Mouse (Mus musculus) liver, embryonic 15.5 days (tissue): ENCODE data around the gene Catip. TPM values are rescaled to one million over a fixed set of nuclear protein-coding genes. Genes with fewer than 3 reads are reported as not detected.
A peak's percentile ranks its signal among the peaks of the same experiment; 100 is the strongest.

ENCODE experiments used
- ATAC-seq: fragments of 200-750 bp; cut with Nextera tagmentation; 2 replicates; pipeline ENCODE4 v1.8.0; 2017; ENCODE audit warnings: moderate number of reproducible peaks, mild to moderate bottlenecking, moderate library complexity; ENCODE audit not compliant: insufficient read depth
- H3K27ac ChIP-seq: fragments of 300-500 bp; sonication (generic); replicated peaks from 2 replicates; pipeline ENCODE4 v1.5.1; 2015; ENCODE audit warnings: mild to moderate bottlenecking, inconsistent platforms
- H3K27me3 ChIP-seq: fragments of 300-500 bp; sonication (generic); 2 replicates; pipeline ENCODE4 v1.6.1; 2015; ENCODE audit warnings: mild to moderate bottlenecking, inconsistent platforms
- H3K36me3 ChIP-seq: fragments of 300-500 bp; sonication (generic); replicated peaks from 2 replicates; pipeline ENCODE4 v1.6.1; 2015; ENCODE audit warnings: moderate library complexity, mild to moderate bottlenecking, inconsistent platforms
- H3K4me1 ChIP-seq: fragments of 300-500 bp; sonication (generic); replicated peaks from 2 replicates; pipeline ENCODE4 v1.6.1; 2015; ENCODE audit warnings: inconsistent platforms
- H3K4me2 ChIP-seq: fragments of 300-500 bp; sonication (generic); 2 replicates; pipeline ENCODE4 v1.6.1; 2015; ENCODE audit warnings: moderate library complexity, mild to moderate bottlenecking, inconsistent platforms
- H3K4me3 ChIP-seq: fragments of 300-500 bp; sonication (generic); replicated peaks from 2 replicates; pipeline ENCODE4 v1.5.1; 2015; ENCODE audit warnings: mild to moderate bottlenecking, inconsistent platforms
- H3K9ac ChIP-seq: fragments of 300-500 bp; sonication (generic); 2 replicates; pipeline ENCODE4 v1.6.1; 2015; ENCODE audit warnings: moderate library complexity, mild to moderate bottlenecking, inconsistent platforms
- H3K9me3 ChIP-seq: fragments of 300-500 bp; sonication (generic); replicated peaks from 2 replicates; pipeline ENCODE4 v1.6.1; 2016; ENCODE audit warnings: inconsistent platforms
- WGBS: fragments of 180-500 bp; shearing (Covaris S2); methylation state at CpG from one replicate; pipeline ENCODE4 v1.1.7; 2015; ENCODE audit warnings: mixed read lengths; ENCODE audit not compliant: insufficient replicate concordance; 5-methylcytosine and 5-hydroxymethylcytosine counted together
- polyA plus RNA-seq: library from polyadenylated mRNA; unstranded; fragments of >200 nt; fragmentation: Nextera tagmentation; extraction: Ambion mirVana; gene quantifications from 2 replicates; pipeline ENCODE4 v1.2.1, GENCODE M21; 2015

Gene Catip
- polyA plus RNA-seq, 1 experiment from 2014 or later, result not detected

- H3K9ac ChIP-seq, result no peak overlapping the region
- peaks cover 20% of the 10 kb centered on the region for H3K27me3 ChIP-seq
- H3K9me3 ChIP-seq, result no peaks in the 10 kb centered on the region
- no peak for ATAC-seq
- H3K4me1 ChIP-seq, result peaks cover 34% of the 10 kb centered on the region
- no peaks in the 10 kb centered on the region for H3K36me3 ChIP-seq
- whole genome bisulfite sequencing, result 31% methylated on average over 4 of the region's 4 CpGs
- H3K27ac ChIP-seq, result no peak overlapping the region
- no peak overlapping the region for H3K4me3 ChIP-seq
- no peak overlapping the region for H3K4me2 ChIP-seq
Measured at GRCm38 (mm10) chr1:74370040-74370439, 8.1 kb downstream of the Catip start.

- no peak for ATAC-seq
- 13% methylated on average over 4 of the region's 4 CpGs for WGBS
- H3K36me3 ChIP-seq, result no peaks in the 10 kb centered on the region
- no peak overlapping the region for H3K4me2 ChIP-seq
- 0 out of 2 replicates have a peak, but pooled peaks cover 5% of the 10 kb centered on the region for H3K27me3 ChIP-seq
- H3K9me3 ChIP-seq, result no peaks in the 10 kb centered on the region
- no peak overlapping the region for H3K4me3 ChIP-seq
- peaks cover 32% of the 10 kb centered on the region for H3K4me1 ChIP-seq
- no peak overlapping the region for H3K9ac ChIP-seq
- H3K27ac ChIP-seq, result no peak overlapping the region
Measured at GRCm38 (mm10) chr1:74373372-74373771, 11.5 kb downstream of the Catip start.

DNA sequence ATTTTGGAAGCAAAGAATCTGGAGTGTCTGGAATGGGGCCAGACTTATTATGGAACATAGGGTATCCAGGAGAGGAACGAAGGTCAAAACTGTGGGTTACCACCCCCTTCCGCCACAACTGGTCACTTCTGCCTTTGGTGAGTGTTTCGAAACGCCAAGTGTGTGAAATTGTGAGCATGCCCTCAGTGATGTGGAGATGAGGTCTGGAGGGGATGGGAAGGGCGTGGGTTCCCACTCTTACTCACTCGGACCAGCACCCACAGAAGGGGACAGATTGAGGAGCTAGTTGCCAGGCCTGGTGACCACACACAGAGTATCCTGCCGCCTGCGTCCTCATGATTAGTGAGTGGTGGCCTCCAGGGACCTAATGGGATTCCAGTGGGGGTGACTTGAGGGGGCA is 13.1 kb downstream of the Catip start, which contains the start of gene Slc11a1:
Slc11a1 (plus strand) TSS at position 216 of the 400 bp plus-strand sequence.
- Histone ChIP-seq H3K4me1 (peaks cover 41% of the 10 kb centered on the region), H3K27ac (peak within 1 kb of the TSS; percentile 53), H3K4me3 (0 out of 2 replicates have a peak within 1 kb of the TSS, but pooled peaks have one; percentile 12), H3K9me3 (no peaks in the 10 kb centered on the region), H3K36me3 (no peaks in the 10 kb centered on the region), H3K4me2 (peak within 1 kb of the TSS; percentile 30; the same call in 1 of the 2 replicates), H3K27me3 (0 out of 2 replicates have a peak, but pooled peaks cover 4% of the 10 kb centered on the region), H3K9ac (no peak within 1 kb of the TSS)
- WGBS, result 44% methylated on average over 8 of the region's 8 CpGs
- ATAC-seq, result peak; percentile 36

- Histone ChIP-seq H3K27ac (no peak overlapping the region; the same call in 1 of the 2 replicates), H3K4me1 (peaks cover 47% of the 10 kb centered on the region), H3K27me3 (0 out of 2 replicates have a peak, but pooled peaks cover 4% of the 10 kb centered on the region), H3K4me3 (no peak overlapping the region), H3K9ac (no peak overlapping the region), H3K4me2 (no peak overlapping the region), H3K9me3 (no peaks in the 10 kb centered on the region), H3K36me3 (no peaks in the 10 kb centered on the region)
- WGBS, result 65% methylated on average over 10 of the region's 10 CpGs
- ATAC-seq, result no peak
Measured at GRCm38 (mm10) chr1:74375561-74375960, 13.7 kb downstream of the Catip start.

- no peak overlapping the region; the same call in 1 of the 2 replicates for H3K4me2 ChIP-seq
- peaks cover 54% of the 10 kb centered on the region for H3K4me1 ChIP-seq
- H3K9me3 ChIP-seq, result no peaks in the 10 kb centered on the region
- no peak overlapping the region for H3K9ac ChIP-seq
- no peak overlapping the region for H3K4me3 ChIP-seq
- WGBS, result 39% methylated on average over 4 of the region's 4 CpGs
- no peak for ATAC-seq
- H3K36me3 ChIP-seq, result no peaks in the 10 kb centered on the region
- H3K27me3 ChIP-seq, result 0 out of 2 replicates have a peak, but pooled peaks cover 4% of the 10 kb centered on the region
- no peak overlapping the region for H3K27ac ChIP-seq
Measured at GRCm38 (mm10) chr1:74376396-74376795, 14.5 kb downstream of the Catip start.

- H3K4me1 ChIP-seq, result peaks cover 67% of the 10 kb centered on the region
- ATAC-seq, result peak; percentile 38; the same call in 1 of the 2 replicates
- H3K9ac ChIP-seq, result no peak overlapping the region
- 0 out of 2 replicates have a peak, but pooled peaks cover 4% of the 10 kb centered on the region for H3K27me3 ChIP-seq
- no peaks in the 10 kb centered on the region for H3K9me3 ChIP-seq
- no peak overlapping the region for H3K27ac ChIP-seq
- 60% methylated on average over 7 of the region's 7 CpGs for WGBS
- no peaks in the 10 kb centered on the region for H3K36me3 ChIP-seq
- no peak overlapping the region for H3K4me3 ChIP-seq
- H3K4me2 ChIP-seq, result no peak overlapping the region
Measured at GRCm38 (mm10) chr1:74379058-74379504, 17.2 kb downstream of the Catip start.

DNA sequence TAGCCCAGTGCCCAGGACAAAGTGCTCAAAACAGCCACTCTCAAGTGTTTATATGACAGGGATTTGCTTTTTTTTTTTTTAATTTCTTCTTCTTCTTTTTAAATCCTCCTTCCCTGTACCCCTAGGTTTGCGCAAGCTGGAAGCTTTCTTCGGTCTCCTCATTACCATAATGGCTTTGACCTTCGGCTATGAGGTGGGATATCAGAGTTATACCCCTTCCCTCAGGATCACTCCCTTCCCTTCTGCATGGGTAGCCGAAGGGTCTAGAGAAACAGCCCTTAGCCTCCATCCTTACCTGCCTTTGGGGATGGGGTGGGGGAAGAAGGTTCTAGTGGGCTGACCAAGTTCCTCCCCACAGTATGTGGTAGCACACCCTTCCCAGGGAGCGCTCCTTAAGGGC is 18.6 kb downstream of the Catip start:
- WGBS, result 68% methylated on average over 5 of the region's 5 CpGs
- Histone ChIP-seq H3K27me3 (0 out of 2 replicates have a peak, but pooled peaks cover 4% of the 10 kb centered on the region), H3K9me3 (no peaks in the 10 kb centered on the region)

GRCm38 (mm10) chr1:74381588-74382021 is 19.7 kb downstream of the Catip start:
- Histone ChIP-seq H3K27ac (no peak overlapping the region), H3K9me3 (no peaks in the 10 kb centered on the region), H3K4me3 (no peak overlapping the region), H3K36me3 (no peaks in the 10 kb centered on the region), H3K4me1 (peaks cover 62% of the 10 kb centered on the region), H3K9ac (no peak overlapping the region), H3K27me3 (0 out of 2 replicates have a peak, but pooled peaks cover 4% of the 10 kb centered on the region), H3K4me2 (no peak overlapping the region)
- no peak for ATAC-seq
- 38% methylated on average over 10 of the region's 10 CpGs for WGBS

More for the DNA sequence above, 18.6 kb downstream of the Catip start:
- no peak for ATAC-seq
- peaks cover 66% of the 10 kb centered on the region for H3K4me1 ChIP-seq
- H3K4me3 ChIP-seq, result no peak overlapping the region
- no peaks in the 10 kb centered on the region for H3K36me3 ChIP-seq
- no peak overlapping the region for H3K4me2 ChIP-seq
- H3K9ac ChIP-seq, result no peak overlapping the region
- H3K27ac ChIP-seq, result no peak overlapping the region

DNA sequence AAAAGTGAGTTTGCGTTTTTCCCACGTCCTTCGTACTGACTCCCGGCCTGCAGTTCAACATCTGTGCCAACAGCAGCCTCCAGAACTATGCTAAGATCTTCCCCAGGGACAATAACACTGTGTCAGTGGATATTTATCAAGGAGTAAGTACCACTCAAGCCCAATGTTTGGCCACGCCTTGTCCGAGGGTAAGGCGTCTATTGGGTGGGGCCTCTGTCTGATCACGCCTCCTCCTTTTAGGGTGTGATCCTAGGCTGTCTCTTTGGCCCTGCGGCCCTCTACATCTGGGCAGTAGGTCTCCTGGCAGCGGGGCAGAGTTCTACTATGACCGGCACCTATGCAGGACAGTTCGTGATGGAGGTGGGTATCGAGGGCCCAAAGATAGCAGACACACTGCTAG is 21.5 kb downstream of the Catip start:
- H3K4me1 ChIP-seq, result peaks cover 79% of the 10 kb centered on the region
- H3K9ac ChIP-seq, result no peak overlapping the region
- H3K27ac ChIP-seq, result no peak overlapping the region
- no peaks in the 10 kb centered on the region for H3K36me3 ChIP-seq
- H3K9me3 ChIP-seq, result no peaks in the 10 kb centered on the region
- H3K4me3 ChIP-seq, result no peak overlapping the region
- H3K4me2 ChIP-seq, result no peak overlapping the region
- ATAC-seq, result no peak
- H3K27me3 ChIP-seq, result no peaks in the 10 kb centered on the region
- WGBS, result 64% methylated on average over 13 of the region's 13 CpGs

GRCm38 (mm10) chr1:74384525-74384924 is 22.6 kb downstream of the Catip start:
- 70% methylated on average over 8 of the region's 8 CpGs for WGBS
- Histone ChIP-seq H3K4me1 (peaks cover 81% of the 10 kb centered on the region), H3K36me3 (no peaks in the 10 kb centered on the region), H3K9me3 (no peaks in the 10 kb centered on the region), H3K4me2 (no peak overlapping the region), H3K27me3 (no peaks in the 10 kb centered on the region), H3K4me3 (no peak overlapping the region), H3K9ac (no peak overlapping the region), H3K27ac (no peak overlapping the region)
- ATAC-seq, result no peak

DNA sequence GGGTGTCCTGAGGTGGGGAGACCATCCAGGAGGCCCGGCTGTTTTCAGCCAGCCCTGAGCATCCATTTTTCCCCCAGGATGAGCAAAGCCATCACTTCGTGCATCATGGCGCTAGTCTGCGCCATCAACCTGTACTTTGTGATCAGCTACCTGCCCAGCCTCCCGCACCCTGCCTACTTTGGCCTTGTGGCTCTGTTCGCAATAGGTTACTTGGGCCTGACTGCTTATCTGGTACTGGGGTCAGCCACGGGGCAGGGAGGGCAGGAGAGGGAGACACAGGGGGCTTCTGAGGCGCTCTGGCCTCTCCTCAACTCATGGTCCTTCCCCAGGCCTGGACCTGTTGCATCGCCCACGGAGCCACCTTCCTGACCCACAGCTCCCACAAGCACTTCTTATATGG is 23.2 kb downstream of the Catip start:
- Histone ChIP-seq H3K4me2 (no peak overlapping the region), H3K4me1 (peaks cover 81% of the 10 kb centered on the region), H3K36me3 (no peaks in the 10 kb centered on the region), H3K9ac (no peak overlapping the region), H3K9me3 (no peaks in the 10 kb centered on the region), H3K27me3 (no peaks in the 10 kb centered on the region), H3K4me3 (no peak overlapping the region), H3K27ac (no peak overlapping the region)
- WGBS, result 78% methylated on average over 10 of the region's 10 CpGs
- ATAC-seq, result no peak

GRCm38 (mm10) chr1:74385531-74385930 is 23.6 kb downstream of the Catip start:
- WGBS, result 69% methylated on average over 8 of the region's 8 CpGs
- Histone ChIP-seq H3K9ac (no peak overlapping the region), H3K9me3 (no peaks in the 10 kb centered on the region), H3K27me3 (no peaks in the 10 kb centered on the region), H3K4me2 (no peak overlapping the region), H3K4me3 (no peak overlapping the region), H3K27ac (no peak overlapping the region), H3K4me1 (peaks cover 81% of the 10 kb centered on the region), H3K36me3 (no peaks in the 10 kb centered on the region)
- no peak for ATAC-seq
